Mouse (Mus musculus) T-helper 2 cell (primary cell): ENCODE measurements around the gene Cemip2.

ENCODE experiments used
- in situ Hi-C: fragments of 300-600 bp; cut with MboI, MseI; formaldehyde crosslinking; loops from one replicate; pipeline ENCODE4 v1.15.1; 2025; ENCODE audit warnings: high pct_unique_total_duplicates

Cemip2 gene

DNA sequence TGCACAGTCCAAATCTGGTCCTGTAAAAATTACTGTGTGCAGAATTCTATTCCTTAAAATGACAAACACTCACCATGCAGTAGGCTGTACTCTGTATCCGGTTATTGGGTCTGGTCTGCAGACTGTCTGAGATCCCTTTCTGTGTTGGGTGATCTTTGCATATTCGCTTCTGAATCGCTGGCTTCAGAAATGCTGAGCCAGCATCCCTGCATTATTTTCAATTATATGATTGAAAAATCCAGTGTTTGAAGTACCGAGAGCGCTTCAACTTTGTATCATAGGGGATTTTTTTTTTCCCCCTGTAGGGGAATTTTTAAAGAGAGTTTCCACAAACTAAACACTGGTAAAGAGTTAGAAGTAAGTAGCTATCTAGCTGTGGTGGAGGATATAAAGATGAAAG is 32.0 kb downstream of the Cemip2 start:
- in situ Hi-C loops = no loop called here

- in situ Hi-C loops = no loop called here
Measured at GRCm38 (mm10) chr19:21813560-21813959, 35.4 kb downstream of the Cemip2 start.

- in situ Hi-C loops = no loop called here
Measured at GRCm38 (mm10) chr19:21814433-21815020, 36.4 kb downstream of the Cemip2 start.

- in situ Hi-C loops = no loop called here
Measured at GRCm38 (mm10) chr19:21816260-21816659, 38.1 kb downstream of the Cemip2 start.

- in situ Hi-C loops = no loop called here
Measured at GRCm38 (mm10) chr19:21818021-21818725, 40.0 kb downstream of the Cemip2 start.

GRCm38 (mm10) chr19:21819585-21819984 is 41.4 kb downstream of the Cemip2 start:
- in situ Hi-C loops = no loop called here

DNA sequence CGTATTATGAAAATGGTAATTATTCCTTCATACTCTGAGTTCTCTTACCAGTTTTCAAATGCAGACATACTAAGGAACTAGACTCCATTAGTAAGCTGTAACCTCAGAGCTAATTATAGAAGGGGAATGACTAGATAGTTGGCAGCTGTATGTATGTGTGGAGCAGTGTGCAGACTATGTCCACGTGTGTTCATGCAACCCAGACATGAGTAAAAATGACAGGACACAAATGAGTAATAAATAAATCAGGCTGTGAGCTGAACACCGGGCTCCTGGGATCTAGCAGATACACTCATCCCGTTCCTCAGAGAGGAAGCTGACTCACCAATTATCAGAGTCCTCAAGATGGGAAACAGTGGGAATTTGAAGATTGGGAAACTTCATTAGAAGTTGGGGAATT is 42.0 kb downstream of the Cemip2 start:
- in situ Hi-C loops = no loop called here

GRCm38 (mm10) chr19:21821877-21822276 is 43.7 kb downstream of the Cemip2 start:
- in situ Hi-C loops = no loop called here

DNA sequence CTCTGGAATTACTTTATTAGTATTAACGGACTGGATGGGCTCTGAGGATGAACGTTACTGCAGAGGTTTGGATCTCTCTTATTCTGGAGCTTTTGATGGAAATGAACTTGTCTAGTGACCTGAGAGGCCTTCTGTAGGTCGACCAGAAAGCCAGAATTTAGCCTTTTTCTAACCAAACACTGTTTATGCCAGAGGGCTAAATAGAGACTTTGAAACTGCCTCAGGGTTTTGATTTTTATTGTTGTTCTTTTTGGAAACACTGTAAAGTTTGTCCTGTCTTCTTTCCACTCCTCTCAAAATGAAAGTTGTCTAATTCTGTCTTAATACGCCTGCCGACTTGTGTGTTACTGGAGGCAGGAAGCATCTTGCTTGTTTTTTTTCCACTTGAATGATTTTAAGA is 46.0 kb downstream of the Cemip2 start:
- in situ Hi-C loops = no loop called here

DNA sequence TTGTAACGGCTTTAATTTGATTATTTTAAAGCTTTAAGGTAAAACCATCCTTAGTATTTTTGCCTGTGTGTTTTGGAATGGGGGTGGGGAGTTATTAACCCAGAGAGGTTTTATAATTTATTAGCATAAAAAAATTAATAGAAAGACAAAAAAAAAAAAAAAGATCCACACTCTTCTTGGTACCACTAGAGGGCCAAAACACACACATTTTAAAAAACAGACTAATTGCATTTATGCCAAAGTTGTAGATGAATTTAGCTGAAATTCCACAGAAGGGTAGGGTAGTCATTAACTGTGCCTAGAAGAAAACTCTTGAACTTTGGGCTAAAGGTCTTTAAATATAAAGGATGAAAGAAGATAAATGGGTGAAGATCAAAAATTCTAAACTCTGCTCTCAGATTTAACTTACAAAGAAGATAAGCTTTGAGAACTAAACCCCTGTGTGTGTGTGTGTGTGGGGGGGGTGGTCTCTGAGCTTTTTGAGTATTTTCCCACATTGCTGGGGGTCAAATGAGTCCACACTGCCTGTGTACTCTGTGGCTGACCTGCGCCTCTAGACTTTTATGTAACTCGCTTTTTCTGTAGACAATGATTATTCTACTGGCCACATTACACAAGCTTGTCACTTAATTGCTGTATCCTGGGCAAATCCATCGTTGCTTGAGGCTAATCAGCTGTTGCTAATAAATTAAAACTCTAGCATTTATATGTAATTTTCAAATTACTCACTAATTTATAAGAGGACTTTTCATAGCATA is 47.2 kb downstream of the Cemip2 start:
- in situ Hi-C loops = no loop called here

- in situ Hi-C loops = no loop called here
Measured at GRCm38 (mm10) chr19:21833416-21833992, 55.4 kb downstream of the Cemip2 start.

DNA sequence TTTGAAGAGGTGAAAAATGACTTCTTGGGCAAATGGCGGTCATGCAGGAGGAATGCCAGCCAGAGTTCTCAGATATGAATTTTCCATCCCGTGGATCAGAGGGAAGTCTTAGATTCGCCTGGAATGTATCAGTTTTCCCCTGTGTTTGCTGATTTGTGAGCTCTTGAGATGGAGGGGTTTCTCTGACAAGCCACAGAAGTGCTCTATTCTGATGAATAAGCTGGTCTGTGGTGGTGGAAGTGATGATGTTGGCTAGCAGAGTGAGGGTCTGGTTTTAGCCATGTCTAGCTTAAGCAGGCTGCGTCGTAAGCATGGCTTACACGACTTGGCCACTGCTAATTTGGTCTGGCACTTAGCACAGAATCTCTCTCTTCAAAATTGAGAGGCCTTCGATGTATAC is 56.8 kb downstream of the Cemip2 start:
- in situ Hi-C loops = no loop called here

DNA sequence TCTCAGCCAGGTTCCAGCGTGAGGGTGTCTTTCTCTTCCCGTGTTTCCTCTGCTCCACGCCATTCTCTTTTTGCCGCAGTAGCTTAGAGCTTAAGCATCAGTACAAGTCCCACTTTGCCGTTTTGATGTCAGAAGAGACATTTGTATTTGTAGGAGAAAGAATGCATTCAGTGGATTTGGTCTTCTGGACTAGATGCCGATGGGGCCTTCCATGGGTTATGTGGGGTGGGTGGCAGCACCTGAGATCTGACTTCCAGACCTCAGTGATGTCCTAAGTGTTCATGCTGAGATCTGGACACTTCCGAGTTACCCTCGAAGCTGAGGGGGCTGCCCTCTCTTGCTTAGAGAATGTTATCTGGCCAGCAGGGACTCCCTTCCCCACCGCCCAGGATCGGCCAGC is 72.6 kb downstream of the Cemip2 start:
- in situ Hi-C loops = no loop called here

DNA sequence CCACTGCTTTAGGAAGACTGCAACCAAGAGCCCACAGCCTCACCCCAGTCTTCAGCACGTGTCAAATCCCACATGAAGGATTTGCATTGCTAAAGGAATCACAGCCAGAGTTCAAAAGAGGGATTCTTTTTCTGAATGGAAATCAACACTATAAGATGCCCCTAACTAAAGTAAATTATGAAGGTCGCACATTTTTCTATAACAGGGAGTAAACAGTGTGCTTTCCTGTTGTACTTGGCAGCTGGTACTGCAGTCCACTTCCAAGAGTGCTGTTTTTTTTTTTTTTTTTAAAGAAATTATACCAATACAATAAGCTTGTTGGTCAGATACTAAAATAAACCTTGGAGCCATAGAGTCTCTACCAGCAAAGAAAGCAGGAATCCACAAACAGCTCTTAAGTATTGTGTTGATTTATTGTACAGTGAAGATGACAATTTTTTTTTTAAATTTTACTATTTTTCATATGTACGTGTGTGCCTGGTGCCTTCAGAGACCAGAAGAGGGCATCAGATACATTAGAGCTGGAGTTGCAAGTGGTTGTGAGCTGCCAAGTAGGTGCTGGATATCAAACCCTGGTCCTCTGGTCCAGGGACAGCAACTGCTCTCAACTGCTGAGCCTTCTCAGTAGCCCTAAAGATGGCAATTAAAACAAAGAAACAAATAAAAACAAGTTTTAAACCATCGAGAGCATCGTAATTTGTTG is 76.5 kb downstream of the Cemip2 start:
- in situ Hi-C loops = no loop called here

DNA sequence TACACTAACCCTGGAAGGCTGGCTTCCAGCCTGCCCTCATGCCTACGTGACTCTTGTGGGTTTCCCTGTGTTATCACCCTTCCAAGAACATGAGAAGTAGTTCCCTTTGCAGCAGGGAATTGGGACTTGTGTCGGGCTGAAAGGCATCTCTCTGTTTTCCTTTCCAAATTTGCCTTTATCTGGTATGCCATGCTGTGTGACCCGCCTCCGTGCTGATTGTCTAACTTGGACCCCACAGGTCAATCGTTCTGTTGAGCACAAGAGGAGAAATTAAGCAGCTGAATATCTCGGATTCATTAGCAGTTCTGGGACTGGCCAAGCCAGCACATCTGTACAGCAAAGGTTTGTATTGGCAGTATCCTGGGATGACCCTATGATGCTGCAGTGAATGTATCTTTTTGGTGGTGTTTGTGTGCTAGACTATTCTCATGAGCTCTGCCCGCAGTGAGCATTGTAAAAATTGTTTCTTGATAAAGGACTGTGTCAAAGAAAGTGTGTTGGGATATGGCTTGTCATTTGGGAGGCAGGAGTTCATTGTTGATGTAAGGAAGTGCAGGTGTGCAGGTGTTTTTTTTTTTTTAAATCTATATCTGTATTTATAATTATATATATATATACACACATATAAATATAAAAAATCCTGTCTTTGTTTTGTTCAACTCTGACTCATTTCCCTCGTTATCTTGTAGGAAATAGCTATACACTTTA is 77.4 kb downstream of the Cemip2 start:
- in situ Hi-C loops = no loop called here

- in situ Hi-C loops = no loop called here
Measured at GRCm38 (mm10) chr19:21858846-21859521, 80.8 kb downstream of the Cemip2 start.

- in situ Hi-C loops = loop anchor here (5.0 kb wide), 2 partner anchors 87 to 213 kb away; no protein-coding TSS in a partner anchor
Measured at GRCm38 (mm10) chr19:21860132-21860531, 82.0 kb downstream of the Cemip2 start.

DNA sequence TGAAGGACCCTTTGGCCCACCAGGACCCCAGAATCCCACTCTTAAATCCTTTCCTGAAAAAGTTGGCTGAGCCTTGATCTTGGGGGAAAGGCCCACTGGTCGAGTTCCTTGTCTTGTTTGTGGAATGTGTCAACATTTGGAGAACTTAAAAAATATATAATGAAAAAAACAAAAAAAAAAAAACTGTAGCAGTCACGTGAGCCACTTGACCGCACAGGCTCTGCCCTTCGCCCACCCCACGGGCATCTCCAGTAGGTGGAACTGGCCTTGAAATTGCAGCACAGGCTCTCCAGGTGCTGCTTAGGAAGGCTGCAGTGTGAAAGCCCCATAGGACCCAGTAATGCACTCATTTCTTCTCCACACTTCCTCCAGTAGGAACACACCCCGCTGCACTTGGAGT is 82.8 kb downstream of the Cemip2 start:
- in situ Hi-C loops = loop anchor here (5.0 kb wide), 2 partner anchors 86 to 214 kb away; no protein-coding TSS in a partner anchor

DNA sequence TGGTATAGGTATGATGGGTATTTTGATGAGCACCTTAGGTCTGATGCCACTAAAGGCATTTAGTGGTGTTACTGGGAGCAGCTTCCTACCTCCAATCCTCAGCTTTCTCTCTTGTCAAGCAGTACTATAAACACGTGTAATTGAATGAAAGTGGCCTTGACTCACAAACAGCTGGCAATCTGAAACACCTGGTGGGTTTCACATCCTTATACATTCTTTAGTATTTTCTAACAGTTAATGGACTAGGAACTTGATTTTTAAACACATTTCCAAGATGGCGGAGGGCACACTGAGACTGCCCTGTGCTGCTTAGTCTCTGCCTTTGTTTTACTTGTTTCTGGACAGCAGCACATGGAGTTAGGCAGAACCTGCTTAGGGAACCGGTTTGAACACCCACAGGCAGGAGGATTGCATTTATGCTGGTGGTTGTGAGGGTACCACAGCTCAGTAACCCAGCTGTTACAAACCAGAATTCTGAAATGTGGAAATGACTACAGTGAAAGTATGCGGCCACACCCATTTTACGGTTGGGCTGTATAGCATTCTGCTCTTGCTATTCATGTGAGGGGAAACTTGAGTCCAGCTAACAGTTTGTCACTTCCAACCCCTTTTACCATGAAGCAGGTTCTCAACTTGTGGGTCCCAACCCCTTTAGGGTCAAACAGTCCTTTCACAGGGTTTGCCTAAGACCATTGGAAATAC is 84.3 kb downstream of the Cemip2 start:
- in situ Hi-C loops = loop anchor here (5.0 kb wide), 2 partner anchors 85 to 215 kb away; no protein-coding TSS in a partner anchor
